Mouse (Mus musculus) kidney, adult 2 months (tissue): ENCODE data around the gene Tmem128.

ENCODE experiments used
- CTCF ChIP-seq: fragments of 200-500 bp; conservative IDR thresholded peaks from 2 replicates; pipeline ENCODE4 v1.5.1; 2011; ENCODE audit warnings: low read depth, mild to moderate bottlenecking, control low read depth, low read length, moderate library complexity, mixed read lengths; ENCODE audit not compliant: insufficient read depth, insufficient read length
- POLR2A ChIP-seq: fragments of 200-500 bp; IDR thresholded peaks from one replicate; pipeline ENCODE4 v1.6.1; 2011; ENCODE audit warnings: low read depth, low read length, control low read depth

DNA sequence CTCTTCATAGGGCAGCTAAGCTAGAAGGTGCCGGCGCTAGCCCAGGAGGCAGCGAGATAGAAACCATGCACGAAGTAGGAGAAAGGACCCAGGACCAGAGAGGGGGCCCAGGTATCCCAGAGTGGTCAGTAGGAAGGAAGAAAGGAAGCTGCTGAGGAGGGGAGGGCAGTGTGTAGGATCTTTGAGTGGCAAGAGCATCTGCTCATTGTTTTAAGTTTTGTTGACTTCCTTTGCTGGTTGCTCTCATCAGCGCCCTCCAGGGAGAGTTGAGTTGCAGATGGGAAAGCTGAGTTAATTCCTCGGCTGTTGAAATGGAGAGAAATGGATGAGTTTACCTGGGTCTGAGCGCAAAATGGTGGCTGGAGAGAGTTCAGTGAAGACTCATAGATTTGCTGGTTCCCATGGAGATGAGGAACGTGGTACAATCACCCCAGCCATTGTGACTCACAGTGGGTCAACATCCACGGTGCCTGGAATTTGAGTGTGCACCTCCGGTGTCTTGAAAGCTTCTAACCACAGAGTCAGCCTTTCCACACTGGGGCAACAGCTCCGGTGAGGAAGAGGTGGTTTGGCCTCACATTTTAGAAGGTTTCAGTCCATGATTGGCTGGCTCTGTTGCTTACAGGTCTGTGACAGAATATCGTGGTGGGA, 41.9 kb downstream of the Tmem128 start:
- no peak for TF ChIP-seq POLR2A
- no peak for TF ChIP-seq CTCF
